Mouse (Mus musculus) common myeloid progenitor, adult 5-6 weeks (primary cell): ENCODE data around the gene Cask. TPM values are rescaled to one million over a fixed set of nuclear protein-coding genes. Genes with fewer than 3 reads are reported as not detected.
A peak's percentile ranks its signal among the peaks of the same experiment; 100 is the strongest.

ENCODE experiments used
- ATAC-seq: replicated peaks from 2 replicates; pipeline ENCODE4 v1.8.0; 2016; ENCODE audit warnings: low read depth, mild to moderate bottlenecking, moderate TSS enrichment, inconsistent platforms; ENCODE audit not compliant: poor library complexity, severe bottlenecking
- total RNA-seq: library from RNA; stranded (forward); fragments of 200-1000, 187-1606 nt; gene quantifications from 2 replicates; pipeline ENCODE4 v1.2.3, GENCODE M21; 2017

Gene Cask
- total RNA-seq, 1 experiment from 2014 or later = 9.6 TPM

DNA sequence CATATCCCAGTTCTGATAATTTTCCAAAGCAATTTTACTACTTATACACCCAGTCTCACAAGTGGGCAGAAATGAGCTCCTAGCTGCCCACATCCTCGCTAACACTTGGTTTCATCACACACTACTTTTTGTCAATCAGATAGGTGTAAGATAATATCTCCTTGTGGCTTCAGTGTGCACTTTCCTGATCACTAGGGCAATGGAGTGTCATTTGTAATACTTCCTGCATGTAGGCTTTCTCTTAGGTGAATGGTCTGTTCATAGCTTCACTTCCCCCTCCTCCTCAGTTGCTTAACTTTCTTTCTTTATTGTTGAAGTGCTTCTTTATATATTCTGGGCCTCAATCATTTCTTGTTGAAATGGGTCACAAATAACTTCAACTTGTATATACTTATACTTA, 198.9 kb downstream of the Cask start:
- peak; percentile 30; the same call in 1 of the 2 replicates for ATAC-seq

DNA sequence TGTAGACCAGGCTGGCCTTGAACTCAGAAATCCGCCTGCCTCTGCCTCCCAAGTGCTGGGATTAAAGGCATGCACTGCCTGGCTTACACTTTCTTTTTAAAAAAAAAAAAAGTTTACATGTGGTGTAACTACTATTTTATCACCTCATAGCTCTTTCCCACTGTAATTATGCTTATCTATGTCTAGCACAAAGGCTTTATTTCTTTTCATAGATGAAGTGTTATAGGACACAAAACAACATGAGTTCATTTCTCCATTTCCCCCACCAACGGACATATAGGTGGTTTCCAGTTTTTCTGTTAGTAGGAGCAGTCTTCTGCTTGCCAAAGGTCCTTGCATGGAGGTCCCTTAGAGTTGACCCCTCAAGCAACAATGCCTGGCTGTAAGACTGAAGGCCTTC, 199.3 kb downstream of the Cask start:
- ATAC-seq = no peak

DNA sequence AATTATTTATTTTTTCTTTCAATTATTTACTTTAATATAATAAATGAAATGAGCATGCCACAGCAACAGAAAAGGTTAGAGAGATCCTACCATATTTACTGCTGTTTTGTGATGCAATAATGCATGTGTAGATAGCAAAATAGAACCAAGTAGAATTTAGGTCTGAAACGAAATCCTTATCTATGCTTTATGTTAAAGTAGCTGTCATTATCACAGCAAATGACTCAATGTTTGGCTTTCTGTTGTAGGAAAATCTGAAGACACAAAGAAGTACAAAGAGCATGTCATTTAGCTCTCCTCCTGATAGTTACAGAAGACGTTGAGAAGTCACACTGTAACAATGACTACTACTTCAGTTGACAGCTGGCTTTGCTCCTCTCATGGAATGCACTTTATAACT, 212.3 kb downstream of the Cask start:
- ATAC-seq = no peak

GRCm38 (mm10) chrX:13636398-13636797, 214.8 kb downstream of the Cask start:
- ATAC-seq = peak; percentile 83

DNA sequence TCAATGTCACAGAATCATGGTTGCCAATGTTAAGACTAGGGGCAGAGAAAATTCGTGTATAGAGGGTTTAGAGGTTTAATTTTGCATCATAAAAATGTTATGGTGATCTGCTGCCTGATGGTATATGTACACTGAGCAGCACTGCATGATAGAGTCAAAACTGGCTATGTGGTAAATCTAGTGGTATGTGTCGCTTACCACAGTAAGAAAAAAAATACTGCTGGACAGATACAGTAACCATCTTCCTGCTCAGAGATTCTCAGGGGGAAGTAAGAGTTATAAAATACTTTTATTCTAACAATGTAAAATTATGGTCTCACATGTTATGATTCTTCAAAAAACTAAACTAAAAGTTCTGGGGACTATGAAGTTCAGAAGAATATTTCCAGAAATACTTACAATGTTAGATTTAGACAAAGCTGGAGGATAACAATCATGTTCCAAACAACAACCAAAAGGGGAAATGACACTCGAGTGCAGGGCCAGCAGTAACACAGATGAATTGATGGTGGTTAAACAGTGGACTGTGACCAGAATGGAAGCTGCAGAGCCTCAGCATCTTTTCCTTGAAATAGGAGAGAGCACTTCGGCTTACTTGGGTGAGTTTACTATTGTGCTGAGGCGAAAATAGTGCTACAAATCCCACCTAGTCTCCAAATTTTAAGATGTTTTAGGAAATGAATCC, 219.4 kb downstream of the Cask start, which contains the start of gene Gpr34:
Gene Gpr34, plus strand, starts transcription at position 491 of the 685 bp plus-strand sequence.
- ATAC-seq = peak; percentile 88

DNA sequence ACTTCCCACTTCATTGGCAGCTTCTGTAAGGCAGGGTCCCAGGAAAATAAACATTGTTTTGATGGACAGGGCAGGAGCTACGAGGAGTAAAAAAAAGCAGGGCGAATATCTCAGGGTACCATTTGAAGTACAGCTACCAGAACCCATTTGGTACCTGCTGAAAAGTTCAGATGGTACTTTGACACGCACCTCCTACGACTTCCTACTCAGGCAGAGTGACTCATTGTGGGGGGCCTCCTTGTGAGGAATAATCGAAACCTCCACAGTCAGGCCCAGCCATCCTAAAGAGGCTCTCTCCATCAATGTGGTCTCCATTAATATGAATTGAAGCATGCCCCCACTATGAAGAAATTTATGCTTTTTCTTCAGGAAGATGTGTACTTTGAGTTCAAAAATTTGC, 228.5 kb downstream of the Cask start:
- no peak for ATAC-seq

- ATAC-seq = no peak
Measured at GRCm38 (mm10) chrX:13621473-13621872, 229.7 kb downstream of the Cask start.

GRCm38 (mm10) chrX:13618476-13618875, 232.7 kb downstream of the Cask start:
- ATAC-seq = no peak

DNA sequence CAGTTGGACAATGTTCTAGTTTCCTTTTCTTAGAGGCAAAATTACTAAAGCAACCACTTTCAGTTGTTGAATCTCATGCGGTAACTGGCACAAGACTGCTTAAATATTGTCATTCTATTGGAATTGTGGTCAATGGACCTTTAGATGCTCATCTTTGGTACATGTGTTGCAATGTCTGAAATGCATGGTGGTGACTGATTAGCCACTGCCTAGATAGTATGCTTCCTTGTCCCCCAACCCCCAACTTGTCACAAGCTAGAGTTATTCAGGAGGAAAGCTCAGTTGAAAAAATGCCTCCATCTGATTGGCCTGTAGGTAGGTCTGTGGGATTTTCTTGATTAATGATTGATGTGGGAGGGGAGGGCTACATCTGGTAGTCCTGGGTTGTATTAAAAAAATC, 233.9 kb downstream of the Cask start:
- 0 out of 2 replicates have a peak, but pooled peaks have one; percentile 50 for ATAC-seq

GRCm38 (mm10) chrX:13616726-13617125, 234.4 kb downstream of the Cask start:
- ATAC-seq = peak; percentile 72

DNA sequence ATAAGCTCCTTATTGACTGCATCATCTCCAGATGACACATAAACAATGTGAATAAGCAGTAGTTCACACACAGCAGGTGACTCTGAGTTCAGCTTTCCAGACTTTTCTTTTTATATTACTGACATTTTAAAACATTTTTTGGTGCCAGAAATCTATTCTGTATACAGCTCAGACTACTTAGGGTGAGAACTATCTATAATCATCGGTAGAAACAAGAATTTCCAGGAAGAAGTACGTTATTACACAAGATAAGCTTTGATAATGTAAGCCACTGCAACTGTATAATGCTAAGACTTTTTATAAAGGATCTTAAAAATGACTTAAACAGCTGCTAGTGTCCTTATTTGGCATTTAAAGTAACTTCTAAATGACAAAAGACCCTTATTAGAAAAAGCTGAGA, 239.1 kb downstream of the Cask start:
- no peak for ATAC-seq

DNA sequence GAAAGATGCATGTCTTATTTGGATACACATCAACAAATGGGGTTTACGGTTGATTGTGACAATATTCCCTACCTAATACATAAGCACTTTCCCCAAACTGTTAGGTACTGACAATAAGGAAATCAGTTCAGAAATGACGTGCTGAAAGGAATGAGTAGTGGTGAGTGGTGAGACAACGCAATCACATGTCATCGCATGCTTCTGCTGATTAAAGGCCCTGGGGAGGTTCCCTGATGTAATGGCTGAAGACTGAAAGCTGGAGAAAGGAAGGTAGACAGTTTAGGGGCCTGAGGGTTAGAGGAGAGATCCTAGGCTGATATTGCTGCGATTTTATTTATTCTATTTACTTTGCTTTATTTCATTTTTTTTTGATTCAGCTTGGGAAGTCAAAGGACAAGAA, 240.1 kb downstream of the Cask start:
- no peak for ATAC-seq

DNA sequence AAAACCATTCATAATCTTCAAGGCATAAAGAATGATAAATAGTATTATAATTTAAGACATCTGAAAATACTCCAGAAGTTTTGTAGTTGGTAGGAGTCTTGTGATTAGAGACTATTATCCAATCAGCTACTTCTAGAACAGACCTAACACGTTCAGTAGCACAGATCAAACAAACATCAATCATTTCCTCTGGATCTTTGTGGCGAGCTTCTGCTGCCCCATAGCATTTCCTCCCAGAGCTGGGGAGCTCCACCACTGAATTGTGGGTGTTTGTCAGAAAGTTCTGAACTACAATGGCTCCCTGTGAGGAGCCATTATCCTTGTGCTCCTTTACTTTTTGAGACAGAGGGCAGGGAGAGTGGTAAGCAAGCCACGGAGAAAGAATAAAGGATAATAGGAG, 243.4 kb downstream of the Cask start:
- no peak for ATAC-seq

DNA sequence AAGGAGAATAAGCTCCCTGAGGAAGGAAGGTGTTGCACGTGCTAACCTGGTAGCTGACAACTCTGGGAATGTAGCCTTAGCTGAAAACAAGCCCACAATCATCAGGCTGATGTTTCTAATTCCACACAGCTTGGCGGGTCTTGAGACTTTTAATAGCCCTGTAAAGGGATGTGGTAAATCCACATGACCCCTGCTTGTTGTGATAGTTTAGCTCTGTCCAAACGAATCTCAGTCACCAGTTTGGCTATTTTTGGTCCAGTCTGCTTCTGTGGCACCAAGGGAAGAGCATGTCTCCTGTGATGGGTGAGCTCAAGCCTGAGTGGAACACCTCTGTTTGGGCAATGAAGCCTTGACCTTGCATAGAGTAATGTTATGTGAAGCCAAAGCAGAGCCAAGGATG, 244.4 kb downstream of the Cask start:
- ATAC-seq = no peak

- peak; percentile 45; the same call in 1 of the 2 replicates for ATAC-seq
Measured at GRCm38 (mm10) chrX:13599966-13600365, 251.2 kb downstream of the Cask start.

GRCm38 (mm10) chrX:13599373-13599772, 251.8 kb downstream of the Cask start:
- peak; percentile 47; the same call in 1 of the 2 replicates for ATAC-seq

DNA sequence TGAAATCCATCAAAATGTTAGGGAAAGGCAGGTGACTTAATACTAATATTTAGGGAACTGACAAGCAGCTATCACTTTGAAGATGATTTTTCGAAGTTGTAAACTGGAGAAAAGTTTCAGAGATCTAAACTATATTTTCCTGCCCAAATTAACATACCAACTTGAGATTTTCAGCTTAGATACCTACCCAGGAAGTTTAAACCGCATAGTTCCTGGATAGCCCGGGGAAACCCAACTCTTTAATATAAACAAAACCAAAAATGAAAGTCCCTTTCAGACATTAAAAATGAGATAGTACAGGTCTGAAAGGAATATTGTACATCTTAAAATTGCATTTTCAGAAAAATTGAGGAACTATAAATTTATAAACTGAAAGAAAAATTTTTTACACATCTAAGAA, 273.5 kb downstream of the Cask start:
- 0 out of 2 replicates have a peak, but pooled peaks have one; percentile 37 for ATAC-seq

- peak; percentile 98 for ATAC-seq
Measured at GRCm38 (mm10) chrX:13576606-13577005, 274.6 kb downstream of the Cask start.

DNA sequence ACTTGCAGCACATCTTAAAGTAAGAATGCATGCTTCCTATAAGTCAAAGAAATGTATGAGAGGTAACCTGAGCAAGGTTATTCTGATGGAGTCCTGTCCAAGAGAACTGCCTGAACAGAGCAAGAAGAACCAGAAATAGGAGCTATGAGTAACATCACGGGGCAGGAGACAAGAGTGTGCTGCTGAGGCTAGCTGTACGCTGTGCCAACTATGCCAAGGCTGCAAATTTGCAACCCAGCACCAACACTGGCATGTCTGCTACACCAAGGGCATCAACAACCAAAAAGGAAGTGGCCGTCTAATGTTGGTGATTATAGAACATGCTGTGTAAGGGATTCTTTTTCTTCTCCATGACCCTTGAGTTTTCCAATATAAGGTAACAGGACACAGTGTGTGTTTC, 276.3 kb downstream of the Cask start:
- ATAC-seq = no peak

DNA sequence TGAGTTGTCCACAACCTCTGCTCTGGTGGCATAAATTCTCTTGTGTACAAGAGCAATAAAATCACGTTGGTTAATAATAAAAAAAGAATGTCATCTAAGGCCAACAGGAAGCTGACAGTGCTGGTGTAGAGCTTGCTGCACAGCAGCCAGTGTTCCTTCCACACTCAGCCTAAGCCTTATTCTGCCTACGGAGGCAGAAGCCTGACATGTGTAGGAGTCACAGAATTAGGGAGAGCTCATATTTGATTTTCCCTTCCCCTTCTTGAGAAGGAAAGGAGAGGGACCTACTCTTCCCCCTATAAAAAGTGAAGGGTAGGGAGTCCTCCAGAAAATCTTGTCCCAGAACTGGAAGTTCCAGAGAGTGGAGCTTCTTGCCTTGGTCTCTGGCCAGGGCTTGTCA, 276.9 kb downstream of the Cask start:
- ATAC-seq = no peak

- ATAC-seq = no peak
Measured at GRCm38 (mm10) chrX:13554504-13554903, 296.7 kb downstream of the Cask start.

DNA sequence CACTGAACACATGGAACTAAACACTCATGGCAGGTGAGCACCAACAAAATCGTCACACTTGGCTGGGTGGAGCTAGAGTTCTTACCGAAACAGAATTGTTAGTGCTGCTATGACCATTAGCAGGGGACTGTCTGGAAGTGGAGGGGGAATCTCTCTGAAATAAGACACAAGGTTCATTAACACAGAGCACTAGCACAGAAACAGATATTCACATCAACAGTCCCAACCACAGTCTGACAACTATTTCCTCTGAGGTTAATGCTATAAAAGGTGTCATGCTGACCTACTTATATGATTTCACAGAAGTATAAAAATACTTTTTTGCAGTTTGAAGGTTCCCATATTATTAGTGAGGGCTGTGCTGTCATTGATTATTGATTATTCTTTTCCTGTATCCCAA, 298.9 kb downstream of the Cask start:
- peak; percentile 47; the same call in 1 of the 2 replicates for ATAC-seq
